Mouse (Mus musculus) heart, postnatal 0 days (tissue): ENCODE data around the gene Mllt10. TPM values are rescaled to one million over a fixed set of nuclear protein-coding genes. Genes with fewer than 3 reads are reported as not detected.

Experiments
- ATAC-seq: fragments of 200-750 bp; cut with Nextera tagmentation; 2 replicates; pipeline ENCODE4 v1.8.0; 2017; ENCODE audit warnings: low read depth, moderate number of reproducible peaks, moderate library complexity; ENCODE audit not compliant: insufficient read depth
- DNase-seq: peaks from one replicate; pipeline ENCODE4 v3.0.0-alpha.2; 2016; ENCODE audit warnings: low spot score
- H3K27ac ChIP-seq: fragments of 300-500 bp; sonication (generic); 2 replicates; pipeline ENCODE4 v1.5.1; 2014; ENCODE audit warnings: low read depth, mild to moderate bottlenecking
- H3K27me3 ChIP-seq: fragments of 300-500 bp; sonication (generic); 2 replicates; pipeline ENCODE4 v1.6.1; 2014; ENCODE audit warnings: low read length, mixed read lengths; ENCODE audit not compliant: control insufficient read depth, insufficient read depth
- H3K36me3 ChIP-seq: fragments of 300-500 bp; sonication (generic); replicated peaks from 2 replicates; pipeline ENCODE4 v1.6.1; 2014; ENCODE audit warnings: low read length, mixed read lengths; ENCODE audit not compliant: control insufficient read depth, insufficient read depth
- H3K4me1 ChIP-seq: fragments of 300-500 bp; sonication (generic); 2 replicates; pipeline ENCODE4 v1.6.1; 2014; ENCODE audit warnings: antibody characterized with exemption; ENCODE audit not compliant: control insufficient read depth, insufficient read depth
- H3K4me2 ChIP-seq: fragments of 300-500 bp; sonication (generic); 2 replicates; pipeline ENCODE4 v1.6.1; 2014; ENCODE audit warnings: low read depth, mild to moderate bottlenecking, low read length, moderate library complexity
- H3K4me3 ChIP-seq: fragments of 300-500 bp; sonication (generic); 2 replicates; pipeline ENCODE4 v1.5.1; 2014; ENCODE audit warnings: low read depth, low read length
- H3K9ac ChIP-seq: fragments of 300-500 bp; sonication (generic); replicated peaks from 2 replicates; pipeline ENCODE4 v1.6.1; 2014; ENCODE audit warnings: low read depth, low read length, mixed read lengths
- H3K9me3 ChIP-seq: fragments of 300-500 bp; sonication (generic); replicated peaks from 2 replicates; pipeline ENCODE4 v1.6.1; 2016; ENCODE audit warnings: low read length; ENCODE audit not compliant: control insufficient read depth
- CTCF ChIP-seq: IDR thresholded peaks from 2 replicates; pipeline ENCODE4 v1.5.1; 2016; ENCODE audit warnings: antibody characterized with exemption, control low read depth, low read depth
- EP300 ChIP-seq: IDR thresholded peaks from 2 replicates; pipeline ENCODE4 v1.6.1; 2016; ENCODE audit warnings: antibody characterized with exemption, low read depth
- WGBS: fragments of 180-500 bp; shearing (Covaris S2); extraction: QIAGEN DNeasy Blood & Tissue Kit; methylation state at CpG from one replicate; pipeline ENCODE4 v1.1.7; 2014; 5-methylcytosine and 5-hydroxymethylcytosine counted together
- polyA plus RNA-seq: library from polyadenylated mRNA; unstranded; fragments of >200 nt; fragmentation: Nextera tagmentation; extraction: Ambion mirVana; gene quantifications from 2 replicates; pipeline ENCODE4 v1.2.1, GENCODE M21; 2015
- total RNA-seq: library from RNA; depleted of rRNA; stranded (reverse); fragments of >200 nt; gene quantifications from 2 replicates; pipeline ENCODE4 v1.2.3, GENCODE M21; 2014; ENCODE audit warnings: low replicate concordance

The Mllt10 gene
- total and polyA plus RNA-seq, 2 experiments from 2014 or later, result 22.1 to 25.6 TPM

DNA sequence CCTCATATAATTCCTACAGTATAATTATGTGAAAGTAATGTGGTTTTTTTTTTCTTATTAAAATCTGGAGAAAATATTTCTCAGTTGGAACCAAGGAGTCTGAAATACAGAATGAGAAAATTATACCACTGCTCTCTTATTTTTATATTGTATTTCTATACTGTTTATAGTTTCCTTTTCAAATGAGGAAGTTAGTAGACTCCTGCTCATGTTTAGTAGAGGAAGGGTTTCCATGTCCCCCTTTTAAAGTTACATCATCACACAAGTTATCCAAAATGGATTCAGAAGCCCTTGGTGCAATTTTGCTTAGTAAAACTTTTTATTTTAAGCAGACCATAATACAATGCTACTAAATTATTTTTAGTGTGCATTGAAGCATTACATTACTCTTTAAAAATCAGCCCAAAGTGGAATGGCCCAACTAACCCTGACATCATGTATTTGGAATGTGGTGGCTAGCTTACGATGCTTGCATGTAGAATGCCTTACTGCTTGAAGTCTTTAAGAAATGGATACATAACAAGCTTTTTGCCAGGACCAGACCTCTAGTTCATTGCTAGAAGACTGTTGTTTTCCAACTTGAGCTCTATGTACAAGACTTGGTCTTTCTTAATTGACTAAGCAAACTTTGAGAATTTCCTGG is 146.9 kb downstream of the Mllt10 start:
- H3K27ac ChIP-seq, result no peak overlapping the region
- no peak for ATAC-seq
- peaks cover 62% of the 10 kb centered on the region for H3K36me3 ChIP-seq

GRCm38 (mm10) chr2:18202923-18203322 is 147.9 kb downstream of the Mllt10 start:
- no peak overlapping the region for H3K27ac ChIP-seq
- DNase-seq (no peak), ATAC-seq (no peak)
- H3K9ac ChIP-seq, result no peak overlapping the region
- no peak overlapping the region for H3K4me2 ChIP-seq
- no peak for TF ChIP-seq EP300
- TF ChIP-seq CTCF, result no peak
- H3K36me3 ChIP-seq, result peaks cover 60% of the 10 kb centered on the region
- H3K27me3 ChIP-seq, result no peaks in the 10 kb centered on the region
- H3K4me1 ChIP-seq, result no peaks in the 10 kb centered on the region
- no peaks in the 10 kb centered on the region for H3K9me3 ChIP-seq
- no peak overlapping the region for H3K4me3 ChIP-seq
- 95% methylated on average over 4 of the region's 4 CpGs for WGBS

More for the DNA sequence above, 146.9 kb downstream of the Mllt10 start:
- H3K9ac ChIP-seq, result no peak overlapping the region
- H3K9me3 ChIP-seq, result no peaks in the 10 kb centered on the region
- no peaks in the 10 kb centered on the region for H3K27me3 ChIP-seq
- TF ChIP-seq EP300 (no peak), CTCF (no peak)
- no peak overlapping the region for H3K4me2 ChIP-seq
- WGBS, result 44% methylated on average over 1 of the region's 1 CpGs
- DNase-seq, result no peak
- no peak overlapping the region for H3K4me3 ChIP-seq
- no peaks in the 10 kb centered on the region for H3K4me1 ChIP-seq

DNA sequence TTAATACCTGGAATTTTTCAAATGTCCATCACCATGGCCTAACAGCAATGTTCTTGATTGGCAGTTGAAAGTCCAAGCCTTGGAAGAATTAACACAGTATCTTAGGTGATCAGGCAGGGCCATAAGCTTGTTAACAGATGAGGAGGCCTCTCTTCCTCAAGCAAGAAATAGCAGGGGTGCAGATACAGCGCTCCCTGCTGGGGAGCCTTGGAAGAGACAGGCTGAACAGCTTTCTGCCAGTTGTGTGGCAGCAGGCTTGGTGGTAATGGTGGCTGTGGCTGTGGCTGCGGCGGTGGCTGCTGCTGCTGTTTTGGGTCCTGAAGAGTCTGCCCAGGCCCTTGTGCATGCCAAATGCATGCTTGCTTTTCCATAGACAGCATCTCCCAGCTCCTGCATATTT is 150.1 kb downstream of the Mllt10 start:
- 82% methylated on average over 3 of the region's 3 CpGs for WGBS
- Histone ChIP-seq H3K9me3 (no peaks in the 10 kb centered on the region), H3K4me1 (no peaks in the 10 kb centered on the region), H3K9ac (no peak overlapping the region), H3K4me3 (no peak overlapping the region), H3K27ac (no peak overlapping the region), H3K27me3 (no peaks in the 10 kb centered on the region), H3K4me2 (no peak overlapping the region), H3K36me3 (peaks cover 68% of the 10 kb centered on the region)
- peak; percentile 64 for TF ChIP-seq CTCF
- no peak for TF ChIP-seq EP300
- no peak for ATAC-seq
- DNase-seq, result no peak

DNA sequence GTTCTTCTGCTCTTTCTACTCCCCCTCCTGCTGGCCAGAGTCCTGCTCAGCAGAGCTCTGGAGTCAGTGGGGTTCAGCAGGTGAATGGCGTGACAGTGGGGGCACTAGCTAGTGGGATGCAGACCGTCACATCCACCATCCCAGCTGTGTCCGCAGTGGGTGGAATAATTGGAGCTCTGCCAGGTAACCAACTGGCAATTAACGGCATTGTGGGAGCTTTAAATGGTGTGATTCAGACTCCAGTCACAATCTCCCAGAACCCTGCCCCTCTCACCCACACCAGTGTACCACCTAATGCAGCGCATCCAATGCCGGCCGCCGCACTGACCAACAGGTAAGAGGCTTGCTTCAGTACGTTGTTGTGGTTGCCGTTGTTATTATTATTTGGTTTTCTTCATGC is 151.8 kb downstream of the Mllt10 start:
- no peaks in the 10 kb centered on the region for H3K27me3 ChIP-seq
- H3K9me3 ChIP-seq, result no peaks in the 10 kb centered on the region
- TF ChIP-seq EP300 (no peak), CTCF (no peak; the same call in 1 of the 2 replicates)
- H3K4me3 ChIP-seq, result no peak overlapping the region
- ATAC-seq (no peak), DNase-seq (no peak)
- H3K36me3 ChIP-seq, result peaks cover 80% of the 10 kb centered on the region
- H3K4me2 ChIP-seq, result no peak overlapping the region
- H3K9ac ChIP-seq, result no peak overlapping the region
- no peaks in the 10 kb centered on the region for H3K4me1 ChIP-seq
- H3K27ac ChIP-seq, result no peak overlapping the region
- WGBS, result 81% methylated on average over 10 of the region's 10 CpGs

GRCm38 (mm10) chr2:18208578-18208977 is 153.5 kb downstream of the Mllt10 start:
- Histone ChIP-seq H3K36me3 (peaks cover 85% of the 10 kb centered on the region), H3K9ac (no peak overlapping the region), H3K4me3 (no peak overlapping the region), H3K27ac (no peak overlapping the region), H3K4me2 (no peak overlapping the region), H3K9me3 (no peaks in the 10 kb centered on the region), H3K4me1 (no peaks in the 10 kb centered on the region), H3K27me3 (no peaks in the 10 kb centered on the region)
- 83% methylated on average over 6 of the region's 6 CpGs for WGBS
- no peak for TF ChIP-seq EP300
- no peak for TF ChIP-seq CTCF
- DNase-seq (no peak), ATAC-seq (no peak)

- DNase-seq (no peak), ATAC-seq (no peak)
- Histone ChIP-seq H3K27ac (no peak overlapping the region), H3K9ac (no peak overlapping the region), H3K4me2 (no peak overlapping the region), H3K36me3 (peaks cover 84% of the 10 kb centered on the region), H3K4me1 (no peaks in the 10 kb centered on the region), H3K27me3 (no peaks in the 10 kb centered on the region), H3K4me3 (no peak overlapping the region), H3K9me3 (no peaks in the 10 kb centered on the region)
- 88% methylated on average over 7 of the region's 7 CpGs for WGBS
- TF ChIP-seq CTCF (no peak), EP300 (no peak)
Observed at GRCm38 (mm10) chr2:18209211-18209823, 154.3 kb downstream of the Mllt10 start.
